Mouse (Mus musculus): Measurements from ENCODE around the gene Pcdh18.

GRCm38 (mm10) chr3:49752766-49753165, 4.4 kb downstream of the Pcdh18 start:
- TF ChIP-seq GATA1 (IDR thresholded peaks at IDR 0.05; ENCODE audit: borderline replicate concordance, low read length) (no peak), FLI1 (IDR thresholded peaks at IDR 0.05; ENCODE audit: low read length) (no peak)

All from megakaryocyte, embryonic 14.5 days (primary cell).